Mouse (Mus musculus) lung, embryonic 14.5 days (tissue): ENCODE measurements at regions not wholly inside any gene's neighbourhood (a gene's known extent, or its start where the extent isn't known, plus 50 kb on each side); places are given as distances from the start of the nearest gene placed in this dataset.

ENCODE experiments used
- ATAC-seq: fragments of 200-750 bp; cut with Nextera tagmentation; 2 replicates; pipeline ENCODE4 v1.8.0; 2017; ENCODE audit warnings: mild to moderate bottlenecking, moderate TSS enrichment, moderate library complexity; ENCODE audit not compliant: insufficient read depth
- DNase-seq: peaks from one replicate; pipeline ENCODE4 v3.0.0-alpha.2; 2015
- H3K27ac ChIP-seq: fragments of 300-500 bp; sonication (generic); 2 replicates; pipeline ENCODE4 v1.5.1; 2014; ENCODE audit warnings: low read depth, mild to moderate bottlenecking, moderate library complexity
- H3K27me3 ChIP-seq: fragments of 300-500 bp; sonication (generic); 2 replicates; pipeline ENCODE4 v1.6.1; 2014; ENCODE audit warnings: low read length, control low read depth; ENCODE audit not compliant: insufficient read depth
- H3K36me3 ChIP-seq: fragments of 300-500 bp; sonication (generic); 2 replicates; pipeline ENCODE4 v1.6.1; 2014; ENCODE audit warnings: control low read depth; ENCODE audit not compliant: insufficient read depth
- H3K4me1 ChIP-seq: fragments of 300-500 bp; sonication (generic); 2 replicates; pipeline ENCODE4 v1.6.1; 2014; ENCODE audit warnings: antibody characterized with exemption, control low read depth; ENCODE audit not compliant: insufficient read depth
- H3K4me2 ChIP-seq: fragments of 300-500 bp; sonication (generic); 2 replicates; pipeline ENCODE4 v1.6.1; 2014; ENCODE audit warnings: mild to moderate bottlenecking
- H3K4me3 ChIP-seq: fragments of 300-500 bp; sonication (generic); 2 replicates; pipeline ENCODE4 v1.5.1; 2014; ENCODE audit warnings: low read depth, low read length
- H3K9ac ChIP-seq: fragments of 300-500 bp; sonication (generic); 2 replicates; pipeline ENCODE4 v1.6.1; 2014
- H3K9me3 ChIP-seq: fragments of 300-500 bp; sonication (generic); 2 replicates; pipeline ENCODE4 v1.6.1; 2016; ENCODE audit warnings: low read depth, low read length, control low read depth
- CTCF ChIP-seq: IDR thresholded peaks from 2 replicates; pipeline ENCODE4 v1.5.1; 2016; ENCODE audit warnings: antibody characterized with exemption, low read depth
- whole genome bisulfite sequencing: fragments of 180-500 bp; shearing (Covaris S2); extraction: QIAGEN DNeasy Blood & Tissue Kit; methylation state at CpG from one replicate; pipeline ENCODE4 v1.1.7; 2014; 5-methylcytosine and 5-hydroxymethylcytosine counted together

DNA sequence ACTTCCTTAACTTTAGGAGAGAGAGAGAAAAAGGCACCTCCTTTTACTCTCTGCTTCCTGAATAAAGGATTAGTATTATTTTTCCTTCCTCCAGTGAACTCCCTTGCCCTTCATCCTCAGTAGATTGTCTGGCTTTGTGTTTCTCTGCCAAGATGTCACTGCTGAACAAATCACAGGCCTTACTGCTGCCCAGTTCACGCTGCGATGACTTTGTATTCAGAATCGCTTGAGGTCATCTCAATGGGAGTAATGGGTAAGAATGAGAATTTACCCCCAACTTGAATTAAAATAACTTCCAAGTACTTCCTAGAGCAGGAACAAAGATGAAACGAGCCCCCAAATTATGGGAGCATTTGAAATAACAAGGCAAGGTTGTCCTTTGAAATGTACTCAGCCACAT lies 897.3 kb downstream of the 5730522E02Rik start:
- no peak overlapping the region for H3K27ac ChIP-seq
- no peaks in the 10 kb centered on the region for H3K4me1 ChIP-seq
- no peak overlapping the region for H3K9ac ChIP-seq
- no peaks in the 10 kb centered on the region for H3K36me3 ChIP-seq
- DNase-seq, result no peak
- no peaks in the 10 kb centered on the region for H3K27me3 ChIP-seq
- 52% methylated on average over 4 of the region's 4 CpGs for WGBS
- H3K4me3 ChIP-seq, result no peak overlapping the region
- H3K9me3 ChIP-seq, result no peaks in the 10 kb centered on the region
- ATAC-seq, result no peak
- no peak for TF ChIP-seq CTCF
- no peak overlapping the region for H3K4me2 ChIP-seq

DNA sequence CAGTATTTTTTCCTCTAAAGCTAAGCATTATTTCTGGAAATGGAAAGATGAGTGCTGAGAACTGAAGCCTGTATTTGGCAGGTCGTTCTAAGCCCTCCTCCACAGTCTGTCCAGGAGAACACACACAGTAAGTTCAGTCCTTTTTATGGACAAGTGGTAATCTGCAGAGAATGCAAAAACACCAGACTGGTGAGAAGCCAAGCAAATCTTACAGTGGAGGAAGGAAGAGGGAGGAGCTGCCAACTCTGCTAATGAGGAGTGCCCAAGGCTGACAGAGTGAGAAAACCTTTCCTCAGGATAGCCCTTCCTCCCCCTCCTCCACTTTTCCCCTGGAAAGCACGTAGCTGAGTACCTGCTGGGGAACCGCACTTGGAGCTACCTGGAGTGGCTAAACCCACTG lies 899.8 kb downstream of the 5730522E02Rik start:
- no peak for DNase-seq

DNA sequence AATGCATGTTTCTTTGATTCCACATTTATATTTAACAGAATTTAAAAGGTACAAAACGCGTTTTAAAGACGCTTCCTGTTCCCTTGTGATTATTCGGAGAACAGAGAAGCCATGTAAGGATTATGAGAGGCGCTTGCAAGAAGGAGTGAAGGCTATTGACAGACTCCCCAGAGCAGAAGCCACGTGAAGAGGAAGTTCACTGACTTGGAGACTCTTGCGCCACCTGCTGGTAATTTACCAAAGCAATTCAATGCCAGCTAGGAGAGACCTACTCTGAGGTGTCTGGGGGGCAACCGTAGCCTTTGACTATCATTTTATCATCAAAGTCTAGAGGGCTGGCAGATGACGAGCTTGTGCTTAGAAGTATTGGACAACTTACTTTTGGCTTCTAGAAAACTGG lies 909.4 kb downstream of the 5730522E02Rik start:
- no peak overlapping the region for H3K27ac ChIP-seq
- ATAC-seq (peak; percentile 52; the same call in 1 of the 2 replicates), DNase-seq (peak; percentile 91)
- no peaks in the 10 kb centered on the region for H3K36me3 ChIP-seq
- TF ChIP-seq CTCF, result peak; percentile 85
- H3K4me2 ChIP-seq, result no peak overlapping the region
- no peak overlapping the region for H3K9ac ChIP-seq
- H3K27me3 ChIP-seq, result no peaks in the 10 kb centered on the region
- H3K4me3 ChIP-seq, result no peak overlapping the region
- no peaks in the 10 kb centered on the region for H3K4me1 ChIP-seq
- WGBS, result 16% methylated on average over 9 of the region's 9 CpGs
- no peaks in the 10 kb centered on the region for H3K9me3 ChIP-seq

More for the DNA sequence above, 899.8 kb downstream of the 5730522E02Rik start:
- Histone ChIP-seq H3K9ac (no peak overlapping the region), H3K4me1 (no peaks in the 10 kb centered on the region), H3K27ac (no peak overlapping the region), H3K27me3 (no peaks in the 10 kb centered on the region), H3K9me3 (no peaks in the 10 kb centered on the region), H3K36me3 (no peaks in the 10 kb centered on the region), H3K4me3 (no peak overlapping the region), H3K4me2 (no peak overlapping the region)
- ATAC-seq, result no peak
- 54% methylated on average over 3 of the region's 3 CpGs for WGBS
- no peak for TF ChIP-seq CTCF

DNA sequence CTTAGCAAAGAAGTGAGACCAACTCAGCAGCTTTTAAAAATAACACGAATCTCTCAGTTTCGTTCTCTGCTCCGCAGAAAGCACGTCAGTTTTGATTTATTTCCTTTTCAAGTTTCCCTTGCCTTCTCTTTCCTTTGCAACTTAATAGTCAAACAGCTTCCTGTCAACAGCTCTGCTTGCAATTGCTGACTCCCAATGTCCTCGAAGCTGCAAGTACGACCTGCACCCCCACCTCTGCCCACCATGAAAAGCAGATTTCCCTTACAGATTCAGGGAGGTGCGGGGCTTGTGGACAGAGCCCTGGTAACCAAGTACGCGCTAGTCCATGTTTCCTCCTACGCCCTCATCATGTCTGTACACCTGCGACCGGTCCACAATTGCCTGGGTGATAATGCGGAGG lies 922.2 kb downstream of the 5730522E02Rik start:
- no peak for ATAC-seq
- WGBS, result 43% methylated on average over 13 of the region's 13 CpGs

DNA sequence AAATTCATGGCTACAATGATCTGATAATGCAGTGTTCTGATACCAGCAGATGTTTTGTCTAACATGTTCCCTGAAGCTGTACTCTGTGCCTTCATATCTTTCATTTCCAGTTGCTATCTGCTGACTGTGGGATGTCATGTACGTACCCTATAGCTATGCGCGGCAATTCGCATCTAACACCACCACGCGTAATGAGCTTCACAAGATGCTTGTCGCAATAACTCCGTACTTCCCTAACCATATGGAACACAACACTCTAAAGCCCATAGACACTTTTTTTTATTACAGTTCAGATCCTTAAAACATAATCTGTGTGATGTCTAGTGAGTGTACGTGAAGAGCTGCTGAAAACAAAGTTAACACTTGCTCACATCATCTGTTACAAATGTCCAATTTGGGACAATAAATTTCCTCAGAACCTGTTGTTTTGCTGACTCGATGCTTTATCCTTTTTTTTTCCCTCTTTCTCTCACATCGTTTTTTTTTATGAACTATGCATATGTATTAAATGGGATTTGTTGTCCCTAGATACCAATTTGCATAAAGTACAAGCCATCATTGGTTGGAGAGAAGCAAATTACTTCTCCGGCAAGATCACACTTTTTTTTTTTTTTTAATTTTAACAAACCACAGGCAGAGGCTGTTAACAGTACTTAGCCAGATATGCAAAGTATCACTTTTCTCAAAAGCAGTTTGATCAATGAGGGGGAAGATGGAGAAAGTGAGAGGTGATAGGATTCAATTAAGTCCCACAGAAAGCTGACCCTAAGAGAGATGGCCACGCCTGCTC lies 922.9 kb downstream of the 5730522E02Rik start:
- Histone ChIP-seq H3K36me3 (no peaks in the 10 kb centered on the region), H3K4me1 (no peaks in the 10 kb centered on the region), H3K9me3 (no peaks in the 10 kb centered on the region), H3K9ac (no peak overlapping the region), H3K4me2 (peak overlapping the region; percentile 40; the same call in 1 of the 2 replicates), H3K27ac (no peak overlapping the region), H3K4me3 (no peak overlapping the region), H3K27me3 (no peaks in the 10 kb centered on the region)
- DNase-seq (peak; percentile 32), ATAC-seq (peak; percentile 44; the same call in 1 of the 2 replicates)
- WGBS, result 60% methylated on average over 13 of the region's 13 CpGs
- TF ChIP-seq CTCF, result no peak

More for the DNA sequence above, 922.2 kb downstream of the 5730522E02Rik start:
- peak; percentile 34 for DNase-seq
- Histone ChIP-seq H3K27ac (no peak overlapping the region), H3K4me2 (peak overlapping the region; percentile 40; the same call in 1 of the 2 replicates), H3K4me3 (no peak overlapping the region), H3K9ac (no peak overlapping the region), H3K36me3 (no peaks in the 10 kb centered on the region), H3K4me1 (no peaks in the 10 kb centered on the region), H3K9me3 (no peaks in the 10 kb centered on the region), H3K27me3 (no peaks in the 10 kb centered on the region)
- no peak for TF ChIP-seq CTCF

DNA sequence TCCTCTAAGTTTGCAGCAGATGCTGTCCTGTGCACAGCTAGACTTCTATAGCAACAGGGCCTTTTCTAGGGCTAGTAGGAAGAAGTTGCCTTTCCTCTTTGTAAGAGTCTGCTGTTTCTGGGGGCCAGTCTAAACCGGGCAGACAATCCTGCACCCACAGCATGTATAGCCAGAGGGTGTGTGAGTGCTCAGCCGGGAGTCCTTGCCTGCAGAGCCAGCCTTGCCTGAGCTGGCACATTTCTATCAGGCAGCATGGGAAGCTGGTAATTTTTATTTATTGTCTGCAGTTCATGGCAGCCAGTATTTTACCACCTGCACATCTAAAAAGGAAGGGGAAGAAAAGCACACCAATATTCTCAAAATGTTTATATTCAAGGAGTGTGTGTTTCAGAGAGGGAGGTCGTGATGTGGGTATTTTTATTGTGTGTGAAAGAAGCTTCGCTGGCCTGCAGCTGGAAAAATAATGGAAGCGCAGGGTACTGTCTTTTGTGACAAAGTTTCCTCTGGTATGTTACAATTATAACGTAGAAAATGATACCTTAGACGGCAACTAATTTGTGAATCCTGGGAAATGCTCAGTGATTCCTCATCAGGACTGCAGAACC lies 940.5 kb downstream of the 5730522E02Rik start:
- WGBS, result 28% methylated on average over 7 of the region's 7 CpGs

DNA sequence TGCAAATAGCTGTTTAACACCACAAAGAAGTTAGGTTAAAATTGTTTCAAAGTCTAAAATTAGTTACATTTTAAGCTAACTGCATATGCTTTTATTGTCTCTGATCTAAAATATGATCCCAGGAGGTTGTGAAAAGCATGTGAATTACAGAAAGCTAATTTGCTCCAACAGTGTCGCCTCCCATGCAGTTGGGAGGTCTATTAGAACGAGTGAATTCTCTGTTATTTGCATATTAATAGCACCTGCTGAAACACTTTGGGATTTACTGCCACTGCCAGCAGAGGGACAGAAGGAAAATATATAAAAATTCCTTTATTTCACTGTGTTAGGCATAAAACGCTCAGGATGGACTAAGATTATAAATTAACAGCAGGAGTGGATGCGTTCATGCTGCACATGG lies 947.7 kb downstream of the 5730522E02Rik start:
- no peak for ATAC-seq
- Histone ChIP-seq H3K9ac (no peak overlapping the region), H3K27ac (no peak overlapping the region), H3K4me3 (no peak overlapping the region), H3K9me3 (no peaks in the 10 kb centered on the region), H3K27me3 (no peaks in the 10 kb centered on the region), H3K4me1 (no peaks in the 10 kb centered on the region), H3K36me3 (no peaks in the 10 kb centered on the region), H3K4me2 (no peak overlapping the region)
- WGBS, result 49% methylated on average over 4 of the region's 4 CpGs
- no peak for TF ChIP-seq CTCF
- no peak for DNase-seq

More for the DNA sequence above, 940.5 kb downstream of the 5730522E02Rik start:
- H3K4me2 ChIP-seq, result no peak overlapping the region
- no peaks in the 10 kb centered on the region for H3K9me3 ChIP-seq
- no peaks in the 10 kb centered on the region for H3K4me1 ChIP-seq
- no peak overlapping the region for H3K27ac ChIP-seq
- no peak overlapping the region for H3K9ac ChIP-seq
- DNase-seq (no peak), ATAC-seq (no peak)
- no peaks in the 10 kb centered on the region for H3K27me3 ChIP-seq
- TF ChIP-seq CTCF, result no peak
- H3K4me3 ChIP-seq, result no peak overlapping the region
- no peaks in the 10 kb centered on the region for H3K36me3 ChIP-seq
